Mouse (Mus musculus) forelimb bud, embryonic 11.5 days (tissue): ENCODE data around the gene Tacc3.

Experiments
- DNase-seq: peaks from one replicate; pipeline ENCODE4 v3.0.0-alpha.2; 2012; ENCODE audit warnings: low read depth, low spot score

Gene Tacc3

DNA sequence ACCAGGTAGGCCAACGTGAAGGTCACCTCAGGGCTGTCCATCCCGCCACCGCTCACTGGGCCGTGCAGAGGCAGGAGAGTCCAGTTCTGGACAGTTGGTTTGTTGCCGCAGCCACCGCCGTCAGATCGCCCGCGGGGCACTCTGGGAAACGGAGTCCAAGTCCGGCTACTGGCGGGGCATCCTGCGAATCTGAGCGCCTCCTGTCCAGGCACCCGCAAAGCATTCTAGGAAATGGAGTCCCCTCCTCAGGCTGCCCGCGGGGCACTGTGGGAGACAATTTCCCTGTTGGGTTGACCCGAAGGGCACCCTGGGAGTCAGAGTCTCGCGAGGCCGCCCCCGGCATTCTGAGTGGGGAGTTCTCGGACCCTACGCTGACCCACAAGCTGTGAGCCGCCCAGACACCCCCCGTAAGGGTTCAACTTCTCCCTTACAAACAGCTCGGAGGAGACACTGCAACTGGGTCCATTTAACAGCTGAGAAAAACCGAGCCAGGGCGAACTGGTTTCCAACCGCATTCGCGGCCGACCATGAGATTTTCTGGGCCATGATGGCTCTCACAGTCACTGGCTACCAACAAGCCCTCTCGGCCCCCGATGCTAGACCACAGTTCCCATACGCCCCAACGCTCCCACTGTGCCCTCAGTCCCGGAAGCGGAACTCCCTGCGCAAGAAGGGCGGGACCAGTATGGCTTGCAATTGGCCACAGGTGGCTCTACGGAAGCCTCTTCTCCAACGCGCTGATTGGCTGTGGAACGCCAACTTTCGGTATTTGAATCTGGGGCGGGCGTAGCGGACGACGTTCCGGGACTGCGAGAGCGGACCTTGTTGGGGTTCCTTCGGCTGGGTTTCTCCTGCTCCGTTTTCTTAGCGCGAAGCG, at the start of gene Tacc3, which contains the start of gene Tmem129:
Tacc3 (plus strand) TSS at position 342 of the 877 bp plus-strand sequence.
Tmem129 (minus strand) TSS at position 630 of the 877 bp plus-strand sequence.
- peak; percentile 98 for DNase-seq

DNA sequence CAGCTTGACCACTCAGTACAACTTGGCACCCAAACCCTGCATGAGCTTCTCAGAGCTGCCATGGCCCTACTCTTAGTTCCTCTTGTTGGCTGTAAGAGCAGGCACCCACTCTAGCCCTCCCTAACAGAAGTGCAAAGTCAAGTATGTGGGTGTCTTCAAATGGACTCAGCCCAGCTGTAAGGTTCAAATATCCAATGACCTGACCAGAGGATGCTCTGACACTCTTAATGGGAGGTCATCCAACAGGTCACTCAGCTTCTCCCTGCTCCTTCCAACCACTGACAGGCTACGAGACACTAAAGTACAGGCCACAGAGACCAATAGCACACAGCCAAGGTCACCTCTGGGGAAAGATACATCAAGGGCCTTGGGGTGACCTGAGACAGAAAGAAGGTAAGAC, 48.7 kb upstream of the Tacc3 start:
- no peak for DNase-seq

DNA sequence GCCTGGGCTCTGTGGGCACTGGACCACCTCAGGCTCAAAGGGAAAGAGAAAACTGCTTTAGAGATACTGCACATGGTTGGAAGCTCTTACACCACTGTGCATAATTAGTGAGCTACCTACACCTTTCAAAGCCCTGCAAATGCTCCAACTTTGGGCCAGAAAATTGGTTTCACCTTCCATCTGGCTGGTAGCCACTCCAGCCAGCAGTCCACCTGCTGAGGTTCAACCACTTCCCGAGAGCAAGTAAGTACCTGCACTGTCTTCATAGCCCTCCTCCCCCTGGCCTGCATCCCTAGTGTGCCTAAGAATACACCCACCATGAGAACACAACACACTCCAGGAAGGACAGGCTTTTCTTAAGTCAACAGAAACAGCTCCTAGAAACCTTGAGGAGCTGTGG, 46.1 kb upstream of the Tacc3 start:
- DNase-seq: no peak

DNA sequence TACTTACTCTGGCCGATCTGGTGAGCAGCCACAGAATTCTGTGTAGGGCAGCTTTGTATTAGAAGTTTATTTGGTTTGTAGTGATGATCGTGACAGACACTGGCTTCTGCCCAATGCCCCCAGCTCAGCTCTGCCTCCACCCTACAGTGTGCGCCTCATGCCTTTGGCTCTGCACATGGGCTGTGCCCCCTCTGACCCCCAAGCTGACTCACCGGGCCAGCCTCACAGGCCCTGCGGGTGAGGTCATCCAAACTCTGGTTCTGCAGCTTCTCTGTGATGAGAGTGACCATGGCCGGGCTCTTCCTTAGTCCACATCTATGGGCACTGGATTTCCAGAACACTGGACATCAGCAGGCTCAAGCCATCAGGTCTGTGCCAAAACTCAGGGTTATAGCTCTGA, 43.5 kb upstream of the Tacc3 start:
- DNase-seq: no peak

DNA sequence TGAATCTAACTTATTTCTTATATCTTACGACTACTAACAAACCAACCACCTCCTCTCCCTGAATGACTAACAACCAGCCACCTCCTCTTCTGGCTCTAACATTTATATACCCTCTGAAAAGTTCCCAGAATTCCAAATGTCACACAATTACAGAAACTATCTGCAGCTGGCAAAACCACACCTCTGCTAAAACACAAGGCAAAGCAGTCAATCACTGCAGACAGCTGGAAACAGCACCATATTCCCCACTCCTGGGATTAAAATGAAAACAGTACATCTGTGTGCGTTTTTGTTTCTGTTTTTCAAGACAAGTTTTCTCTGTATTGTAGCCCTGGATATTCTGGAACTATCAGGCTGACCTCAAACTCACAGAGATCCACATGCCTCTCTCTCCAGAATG, 35.3 kb upstream of the Tacc3 start:
- DNase-seq: no peak

DNA sequence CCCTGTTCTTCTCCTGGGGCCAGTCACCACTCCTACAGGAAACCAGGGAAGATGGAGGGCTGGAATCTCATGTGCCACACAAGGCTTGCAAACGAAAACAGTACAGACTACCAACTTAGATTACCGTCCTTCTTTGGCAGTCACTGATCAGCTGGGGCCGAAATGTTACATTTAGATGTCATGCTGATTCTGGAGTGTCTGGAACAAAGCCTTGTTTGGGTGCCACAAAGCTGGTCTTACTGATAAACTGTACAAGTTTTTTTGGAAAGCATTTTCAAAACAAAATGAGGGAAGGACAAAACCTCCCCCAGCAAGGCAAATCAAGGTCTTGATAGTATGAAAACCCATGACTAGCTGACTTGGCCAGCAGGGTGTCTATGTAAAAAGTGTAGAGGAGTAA, 34.2 kb upstream of the Tacc3 start:
- no peak for DNase-seq

DNA sequence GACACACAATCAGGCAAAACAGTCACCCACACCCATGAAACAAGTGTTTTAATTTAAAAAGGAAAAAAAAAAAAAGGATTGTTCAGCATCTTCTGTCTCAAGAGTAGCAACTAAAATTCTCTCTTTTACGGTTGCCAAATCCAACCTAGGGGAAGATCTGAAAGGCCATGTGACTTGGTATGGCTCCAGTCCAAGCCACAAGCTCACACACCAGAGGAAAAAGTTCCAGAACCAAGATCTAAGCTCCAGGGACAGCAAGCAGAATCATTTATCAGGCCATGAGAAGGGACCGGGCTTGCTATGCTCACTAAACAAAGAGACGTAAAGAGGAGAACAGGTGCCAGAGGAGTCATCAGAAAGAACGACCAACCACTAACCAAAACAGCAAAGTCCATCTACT, 30.0 kb upstream of the Tacc3 start:
- DNase-seq: no peak

DNA sequence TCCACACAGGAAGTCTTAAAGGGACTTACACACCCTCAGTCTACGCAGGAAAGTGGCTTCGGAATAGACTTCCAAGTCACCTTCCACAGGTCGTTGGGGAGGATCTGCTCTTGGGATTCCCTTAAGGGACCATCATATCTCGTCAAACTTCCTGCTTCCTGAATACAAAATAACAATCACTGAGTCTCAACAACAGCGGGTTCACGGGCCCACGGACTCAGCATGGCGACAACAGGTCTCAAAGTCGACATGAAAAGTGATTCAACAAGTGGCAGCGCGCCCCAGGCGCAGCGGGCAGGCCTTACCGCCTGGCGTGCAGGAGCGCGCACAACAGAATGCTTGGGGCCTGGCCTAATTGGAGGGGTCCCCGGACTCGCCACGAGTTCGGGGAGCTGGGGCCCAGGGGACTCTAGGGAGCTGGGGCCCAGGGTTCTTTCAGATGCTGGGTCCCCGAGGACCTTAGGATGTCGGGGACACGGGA, 29.1 kb upstream of the Tacc3 start:
- DNase-seq: peak; percentile 41

DNA sequence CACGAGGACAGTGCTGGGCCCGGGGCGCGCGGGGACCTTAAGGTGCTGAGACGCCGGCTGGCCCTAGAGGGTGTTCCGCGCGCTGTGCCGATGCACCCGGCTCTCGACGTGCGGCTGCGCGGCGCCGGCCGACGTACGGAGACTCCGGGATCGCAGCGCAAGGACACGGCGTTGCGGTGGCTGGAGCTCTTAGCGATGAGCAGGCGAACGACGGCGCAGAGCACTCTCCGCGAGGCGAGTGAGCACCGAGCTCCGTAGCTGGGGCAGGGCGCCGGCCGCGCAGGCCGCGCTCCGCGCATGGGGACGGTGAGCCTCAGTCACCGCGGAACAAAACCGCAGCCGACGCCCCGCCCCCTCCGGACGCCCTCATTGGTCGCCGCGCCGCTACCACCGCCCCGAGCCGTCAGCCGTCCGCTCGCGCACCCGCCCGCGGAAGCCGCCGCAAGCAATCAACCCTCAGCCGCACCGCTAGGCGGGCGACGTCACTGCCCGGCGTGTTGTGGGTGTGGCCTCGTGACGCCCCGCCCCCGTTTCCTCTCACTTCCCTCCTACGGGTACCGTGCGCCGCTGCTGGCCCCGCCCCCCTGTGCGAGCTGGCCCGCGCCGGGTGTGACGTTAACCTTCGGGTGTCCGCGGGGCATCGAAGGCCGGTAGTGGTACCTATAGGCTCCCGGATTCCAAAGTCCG, 28.5 kb upstream of the Tacc3 start, which contains the start of the genes Fam53a and Gm9903:
Fam53a (minus strand) TSS at position 335 of the 687 bp plus-strand sequence.
Gm9903 (plus strand) TSS at position 625 of the 687 bp plus-strand sequence.
- DNase-seq: peak; percentile 95

DNA sequence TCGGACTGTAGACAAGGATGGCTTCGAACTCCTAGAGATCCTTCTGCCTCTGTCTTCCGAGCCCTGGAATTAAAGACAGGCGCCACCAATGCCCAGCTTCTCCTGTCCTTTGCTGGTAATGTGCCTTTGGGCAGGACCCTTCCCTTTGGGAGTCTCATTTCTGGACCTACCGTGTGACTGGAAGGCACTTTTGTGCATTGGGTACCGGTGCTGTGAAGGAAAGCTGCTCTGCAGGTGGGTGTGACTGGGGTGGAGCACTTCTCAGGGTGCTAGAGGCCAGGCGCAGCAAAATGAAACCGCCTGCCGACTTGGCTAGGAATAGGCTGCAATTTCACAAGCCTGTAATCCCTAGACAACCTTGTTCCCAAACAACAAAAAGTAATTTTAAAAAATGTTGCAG, 27.9 kb upstream of the Tacc3 start:
- DNase-seq: no peak

DNA sequence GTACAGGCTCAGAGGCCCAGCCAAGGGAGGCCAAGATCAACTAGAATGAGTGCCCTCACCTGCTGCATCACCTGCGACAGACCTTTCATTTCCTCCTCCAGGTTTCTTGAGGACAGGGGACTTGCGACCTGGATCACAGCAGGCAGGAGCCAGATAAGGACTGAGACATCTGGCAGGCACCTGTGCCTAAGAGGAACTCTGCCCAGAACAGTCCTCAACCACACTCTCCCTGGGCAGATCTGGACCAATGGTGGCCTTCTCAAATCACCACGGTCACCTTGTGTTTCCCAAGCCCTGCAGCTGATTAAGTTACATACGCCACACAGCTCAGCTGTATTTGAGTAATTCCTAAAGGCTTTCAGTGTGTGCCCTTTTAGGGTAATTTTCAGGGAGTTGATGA, 27.3 kb upstream of the Tacc3 start:
- DNase-seq: peak; percentile 19

DNA sequence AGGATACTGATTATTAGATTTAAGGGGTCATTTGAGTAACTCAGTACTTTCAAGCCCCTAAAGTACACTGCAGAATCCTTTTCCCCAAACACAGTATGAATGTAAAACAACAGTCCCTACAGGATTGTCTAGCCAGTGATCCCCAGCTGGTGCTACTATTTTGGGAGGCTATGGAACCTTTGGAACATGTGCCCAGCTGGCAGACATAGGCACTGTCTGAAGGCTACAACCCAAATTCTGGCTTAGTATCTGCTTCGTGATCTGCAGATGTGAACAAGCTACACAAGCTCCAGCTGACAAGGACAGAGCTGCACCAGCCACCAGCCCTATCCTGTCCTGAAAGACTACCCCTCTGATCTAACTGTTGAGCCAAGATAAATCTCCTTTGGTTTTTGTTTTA, 25.4 kb upstream of the Tacc3 start:
- no peak for DNase-seq

DNA sequence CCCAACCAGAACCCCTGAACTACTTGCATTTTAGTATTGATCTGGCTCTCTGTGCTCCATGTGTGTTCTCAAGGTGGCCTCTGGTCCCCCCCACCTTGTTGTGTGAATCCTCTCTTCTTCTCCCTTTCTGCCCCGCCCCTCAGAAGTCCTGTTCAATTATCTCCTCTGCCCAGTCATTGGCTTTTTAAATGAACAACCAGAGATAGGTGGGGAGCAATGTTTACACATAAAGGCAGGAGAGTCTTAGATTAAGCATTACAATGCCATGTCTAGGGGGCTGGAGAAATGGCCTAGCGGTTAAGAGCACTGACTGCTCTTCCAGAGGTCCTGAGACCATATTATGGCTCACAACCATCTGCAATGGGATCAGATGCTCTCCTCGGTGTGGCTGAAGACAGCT, 22.6 kb upstream of the Tacc3 start:
- no peak for DNase-seq

DNA sequence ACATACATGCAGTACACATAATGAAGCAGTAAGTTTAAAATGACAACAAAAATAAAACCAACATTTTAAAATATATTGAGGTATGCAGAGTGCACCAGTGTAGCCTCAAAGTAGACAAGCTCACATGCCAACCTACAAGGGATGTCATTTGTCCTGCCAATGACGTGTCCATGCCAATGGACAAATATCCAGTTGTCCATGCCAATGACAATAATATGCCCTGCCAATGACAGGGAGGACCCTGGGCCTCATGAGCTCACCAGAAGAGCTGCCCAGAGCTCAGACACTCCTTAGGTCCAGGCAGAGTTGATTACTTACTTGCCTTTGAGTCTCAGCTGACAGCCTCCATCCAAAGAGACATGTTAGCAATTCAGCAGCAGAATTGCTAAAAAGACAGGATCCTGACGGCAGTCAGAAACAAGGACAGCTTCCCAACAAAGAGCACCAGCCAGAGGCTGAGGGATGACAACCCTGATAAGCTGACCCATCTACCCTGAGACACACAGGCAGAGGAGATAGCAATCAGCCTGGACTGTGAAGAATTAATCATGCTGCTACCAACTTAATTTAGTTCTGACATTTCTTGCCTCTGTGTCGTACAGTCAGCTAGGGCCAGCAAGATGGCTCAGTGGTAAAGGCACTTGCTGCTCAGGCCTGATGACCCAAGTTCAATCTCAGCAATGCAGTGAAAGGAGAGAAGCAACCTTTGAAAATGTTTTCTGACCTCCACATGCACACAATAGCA, 20.1 kb upstream of the Tacc3 start:
- DNase-seq: no peak

DNA sequence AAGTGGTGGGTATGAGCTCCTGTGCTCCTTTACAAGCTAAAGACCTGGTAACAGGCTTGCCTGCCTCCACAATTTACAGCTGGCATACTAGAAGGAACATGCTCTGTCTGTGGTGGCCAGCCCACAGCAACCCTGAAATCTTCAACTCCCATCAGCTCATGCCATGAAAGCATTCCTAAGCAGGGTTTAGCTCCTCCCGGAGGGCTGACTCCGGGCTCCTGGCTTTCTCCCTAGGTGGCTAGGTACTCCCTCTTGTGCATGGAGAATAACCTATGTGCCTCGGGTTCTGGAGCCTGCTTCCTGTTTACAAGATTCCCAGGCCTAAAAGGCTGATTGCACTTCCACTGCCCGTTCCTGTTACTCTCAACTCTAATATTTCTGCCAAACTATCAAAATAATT, 19.1 kb upstream of the Tacc3 start:
- DNase-seq: no peak

DNA sequence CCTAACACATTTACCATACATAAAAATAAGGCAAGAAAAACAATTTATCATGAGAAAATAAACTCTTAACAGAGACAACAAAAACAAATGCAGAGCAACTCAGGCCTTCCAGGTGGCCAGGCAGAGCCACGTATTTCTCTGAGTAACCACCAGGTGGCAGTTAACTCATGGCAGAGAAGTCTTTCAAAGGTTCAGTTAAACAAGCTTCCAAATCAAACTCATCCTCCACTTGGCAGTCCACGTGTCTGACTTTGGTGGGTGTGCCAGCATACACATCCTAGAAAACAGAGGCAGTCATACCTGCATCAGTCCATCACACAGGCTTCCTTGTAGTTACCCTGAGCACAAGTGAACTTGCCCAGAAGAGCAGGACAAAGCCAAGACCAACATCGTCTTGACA, 17.3 kb upstream of the Tacc3 start:
- DNase-seq: peak; percentile 42

DNA sequence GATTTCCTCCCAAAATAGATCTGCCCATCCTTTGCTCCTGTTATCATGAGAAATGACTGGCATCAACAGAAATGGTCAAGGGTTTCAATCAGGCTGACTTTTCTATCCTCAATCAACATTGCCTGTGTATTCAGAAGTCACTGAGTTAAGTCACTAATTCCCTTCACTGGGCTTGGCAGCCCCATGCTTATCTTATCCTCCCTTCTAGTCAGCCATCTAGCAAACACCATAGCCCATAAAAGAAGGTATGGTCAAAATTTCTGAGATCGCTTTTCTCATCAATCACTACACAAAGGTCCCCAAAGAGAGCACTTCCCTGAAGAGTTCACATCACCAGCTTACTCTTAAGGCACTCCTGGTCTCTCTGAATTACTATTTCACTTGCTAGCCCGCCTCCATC, 6.9 kb upstream of the Tacc3 start:
- DNase-seq: no peak

DNA sequence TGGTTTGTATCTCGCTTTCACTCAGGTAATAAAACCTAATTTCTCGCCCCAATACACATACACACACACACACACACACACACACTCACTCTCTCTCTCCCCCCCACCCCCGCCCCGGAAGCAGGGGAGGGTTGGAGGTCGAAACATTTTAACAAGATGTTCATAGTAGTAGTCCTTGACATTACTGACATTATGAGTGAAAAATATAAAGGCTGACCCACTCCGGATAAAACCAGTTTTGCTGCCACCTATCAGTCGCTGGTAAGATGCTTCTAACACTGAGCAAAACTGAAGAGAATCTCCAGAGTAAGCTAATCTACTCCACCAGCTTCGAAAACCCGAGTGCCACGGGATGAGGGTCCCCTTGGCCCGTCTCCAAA, 6.4 kb upstream of the Tacc3 start:
- DNase-seq: no peak

DNA sequence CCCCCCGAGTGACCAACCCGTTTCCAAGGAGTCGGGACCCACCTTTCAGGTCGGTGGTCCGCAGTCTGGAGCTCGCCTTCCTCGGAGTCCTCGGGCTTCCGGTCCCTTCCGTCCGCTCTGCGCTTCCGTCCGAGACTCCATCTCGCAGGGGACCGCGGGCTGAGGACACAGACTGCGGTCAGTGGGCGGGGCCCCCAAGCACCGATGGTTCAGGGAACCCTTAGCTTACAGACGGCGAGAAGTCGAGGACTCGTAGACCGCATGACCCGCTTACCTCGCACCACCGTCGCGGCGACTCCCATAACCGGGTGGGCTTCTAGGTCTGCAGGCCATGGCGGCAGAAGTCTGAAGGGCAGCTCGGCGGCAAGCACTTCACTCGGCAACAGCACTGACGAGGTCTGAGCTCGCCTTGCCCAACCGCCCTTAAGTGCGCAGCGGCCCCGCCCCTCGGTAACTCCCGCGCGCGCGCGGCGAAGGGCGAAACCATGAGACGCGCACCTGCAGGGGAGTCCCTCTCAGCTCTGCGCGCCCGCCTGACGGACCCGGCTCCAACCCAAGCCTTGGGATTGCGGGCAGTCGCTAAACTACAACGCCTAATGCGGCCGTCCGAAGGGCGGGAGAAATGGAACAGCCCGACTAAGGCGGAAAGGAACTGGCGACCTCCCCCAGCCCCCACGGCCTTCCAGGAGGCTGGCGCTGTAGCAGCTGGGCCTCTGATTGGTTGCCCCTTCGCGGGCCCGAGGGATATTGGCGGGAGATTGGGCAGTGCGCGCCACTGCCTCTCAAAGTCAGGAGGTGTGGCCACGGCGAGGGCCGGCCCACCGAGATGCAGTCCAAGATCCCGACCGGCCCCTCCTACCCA, 5.8 kb upstream of the Tacc3 start, which contains the start of gene Slbp:
Slbp (minus strand) TSS at position 654 of the 862 bp plus-strand sequence.
- peak; percentile 96 for DNase-seq

DNA sequence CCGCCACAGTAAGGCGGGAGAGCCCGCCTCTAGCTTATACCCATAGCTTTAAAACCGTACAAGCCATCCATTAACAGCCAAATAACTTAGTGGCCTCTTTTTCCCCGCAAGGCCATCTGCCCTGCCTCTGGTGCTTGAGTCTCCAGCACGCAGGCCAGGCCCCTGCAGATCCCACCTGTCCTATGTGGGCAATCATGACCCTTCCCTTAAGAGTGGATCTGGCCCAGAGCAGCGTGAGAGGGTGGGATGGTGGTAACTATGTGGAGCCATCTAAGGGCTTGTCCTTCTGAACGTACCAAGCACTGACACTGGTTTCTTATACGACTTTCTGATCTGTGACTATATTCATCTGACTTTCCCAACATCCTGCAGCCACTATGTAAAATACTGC, 5.2 kb upstream of the Tacc3 start:
- DNase-seq: no peak

DNA sequence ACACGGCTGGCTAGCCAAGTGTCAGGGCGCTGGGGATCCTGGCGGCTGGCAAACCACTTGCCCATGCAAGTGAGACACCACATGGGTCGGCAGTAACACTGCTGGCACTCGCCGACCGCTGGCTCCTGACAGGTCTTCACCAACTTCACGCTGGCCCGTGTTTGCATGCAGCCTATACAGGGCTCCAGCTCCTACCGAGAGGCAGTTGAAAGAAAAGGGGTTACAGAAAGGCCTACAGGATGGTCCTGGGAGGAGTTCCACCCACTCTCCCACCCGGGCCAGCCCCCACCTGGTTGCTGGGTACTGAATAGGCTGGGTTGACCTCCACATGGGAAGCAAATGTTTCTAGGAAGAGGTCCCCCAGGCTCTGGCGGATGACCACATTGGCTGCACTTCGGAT, 3.5 kb upstream of the Tacc3 start:
- DNase-seq: no peak
